Mouse (Mus musculus): ENCODE results near the gene Tie1. TPM values are rescaled to one million over a fixed set of nuclear protein-coding genes. Genes with fewer than 3 reads are reported as not detected.

Gene Tie1
- polyA plus RNA-seq, 1 experiment, result 245 TPM

DNA sequence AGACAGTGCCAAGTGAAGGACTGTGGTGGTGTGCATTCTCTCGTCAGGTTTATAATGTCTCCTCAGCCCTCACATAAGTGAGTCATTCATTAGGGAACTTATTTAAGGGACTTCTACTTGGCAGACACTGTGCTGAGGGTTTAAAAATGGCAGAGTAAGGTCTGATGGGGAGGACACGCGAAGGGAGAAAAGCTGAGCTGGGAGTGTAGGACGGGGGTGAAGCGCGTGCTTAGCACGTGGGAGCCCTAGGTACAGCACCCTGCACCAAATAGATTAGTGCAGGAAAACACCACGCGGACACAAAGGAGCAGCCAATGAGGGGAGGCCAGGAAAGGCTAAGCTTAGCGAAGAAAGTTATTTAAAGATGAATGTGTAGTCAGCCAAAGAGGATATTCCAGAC lies 44.8 kb downstream of the Tie1 start:
- no peak for DNase-seq
- no peak for TF ChIP-seq POLR2A (IDR thresholded peaks at IDR 0.05; ENCODE audit: borderline replicate concordance, extremely low read depth, low read depth, low read length)
- no peak for TF ChIP-seq CTCF (IDR thresholded peaks at IDR 0.05; ENCODE audit: insufficient read depth, low read length)
- 81% methylated on average over 10 of the region's 10 CpGs for WGBS
- no peaks in the 10 kb centered on the region for H3K4me1 ChIP-seq (ENCODE audit: control insufficient read depth, insufficient read depth, low read length)
- H3K4me3 ChIP-seq (replicated peaks; ENCODE audit: extremely low read depth, low read depth, low read length), result no peak overlapping the region

DNA sequence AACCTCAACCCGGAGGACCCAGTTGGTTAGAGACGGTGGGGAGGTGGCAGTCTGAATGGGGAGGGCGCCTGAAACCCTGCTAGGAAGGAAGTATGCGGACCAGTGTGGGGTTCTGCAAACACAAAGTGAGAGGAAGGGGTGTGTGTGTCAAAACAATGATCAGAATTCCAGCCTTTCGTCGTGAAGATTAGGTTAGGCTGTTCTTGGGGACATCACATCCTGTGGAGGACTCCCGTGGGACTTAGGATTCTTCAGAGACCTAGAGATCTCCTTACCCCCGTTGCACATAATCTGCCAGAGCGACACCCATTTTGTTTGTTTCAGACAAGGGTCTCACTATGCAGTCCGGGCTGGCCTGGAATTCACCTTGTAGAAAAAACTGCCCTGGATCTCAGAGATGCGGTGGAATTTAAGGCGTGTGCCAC lies 52.0 kb downstream of the Tie1 start:
- TF ChIP-seq POLR2A (IDR thresholded peaks at IDR 0.05; ENCODE audit: borderline replicate concordance, extremely low read depth, low read depth, low read length), result no peak
- TF ChIP-seq CTCF (IDR thresholded peaks at IDR 0.05; ENCODE audit: insufficient read depth, low read length), result no peak
- H3K4me3 ChIP-seq (replicated peaks; ENCODE audit: extremely low read depth, low read depth, low read length), result peak overlapping the region; percentile 39
- WGBS, result 8% methylated on average over 12 of the region's 12 CpGs
- H3K4me1 ChIP-seq (ENCODE audit: control insufficient read depth, insufficient read depth, low read length), result peaks cover 5% of the 10 kb centered on the region
- no peak for DNase-seq

- under 1% methylated on average over 67 of the region's 67 CpGs for whole genome bisulfite sequencing
- peak; percentile 80 for DNase-seq
- TF ChIP-seq CTCF (IDR thresholded peaks at IDR 0.05; ENCODE audit: insufficient read depth, low read length), result no peak
- TF ChIP-seq POLR2A (IDR thresholded peaks at IDR 0.05; ENCODE audit: borderline replicate concordance, extremely low read depth, low read depth, low read length), result peak; percentile 72; the same call in 1 of the 2 replicates
- H3K4me3 ChIP-seq (replicated peaks; ENCODE audit: extremely low read depth, low read depth, low read length), result peak within 1 kb of the TSS; percentile 67
- H3K4me1 ChIP-seq (ENCODE audit: control insufficient read depth, insufficient read depth, low read length), result peaks cover 5% of the 10 kb centered on the region
These were observed 52.8 kb downstream of the Tie1 start, which contains the start of gene Cdc20 for GRCm38 (mm10) chr4:118436820-118437603. Cdc20 (minus strand) TSS chr4:118437352.

GRCm38 (mm10) chr4:118432332-118432731 lies 57.5 kb downstream of the Tie1 start:
- peak overlapping the region; percentile 25 for H3K4me3 ChIP-seq (replicated peaks; ENCODE audit: extremely low read depth, low read depth, low read length)
- TF ChIP-seq CTCF (IDR thresholded peaks at IDR 0.05; ENCODE audit: insufficient read depth, low read length) (no peak), POLR2A (IDR thresholded peaks at IDR 0.05; ENCODE audit: borderline replicate concordance, extremely low read depth, low read depth, low read length) (no peak)
- DNase-seq, result no peak
- WGBS, result 58% methylated on average over 8 of the region's 8 CpGs
- peaks cover 19% of the 10 kb centered on the region for H3K4me1 ChIP-seq (ENCODE audit: control insufficient read depth, insufficient read depth, low read length)

DNA sequence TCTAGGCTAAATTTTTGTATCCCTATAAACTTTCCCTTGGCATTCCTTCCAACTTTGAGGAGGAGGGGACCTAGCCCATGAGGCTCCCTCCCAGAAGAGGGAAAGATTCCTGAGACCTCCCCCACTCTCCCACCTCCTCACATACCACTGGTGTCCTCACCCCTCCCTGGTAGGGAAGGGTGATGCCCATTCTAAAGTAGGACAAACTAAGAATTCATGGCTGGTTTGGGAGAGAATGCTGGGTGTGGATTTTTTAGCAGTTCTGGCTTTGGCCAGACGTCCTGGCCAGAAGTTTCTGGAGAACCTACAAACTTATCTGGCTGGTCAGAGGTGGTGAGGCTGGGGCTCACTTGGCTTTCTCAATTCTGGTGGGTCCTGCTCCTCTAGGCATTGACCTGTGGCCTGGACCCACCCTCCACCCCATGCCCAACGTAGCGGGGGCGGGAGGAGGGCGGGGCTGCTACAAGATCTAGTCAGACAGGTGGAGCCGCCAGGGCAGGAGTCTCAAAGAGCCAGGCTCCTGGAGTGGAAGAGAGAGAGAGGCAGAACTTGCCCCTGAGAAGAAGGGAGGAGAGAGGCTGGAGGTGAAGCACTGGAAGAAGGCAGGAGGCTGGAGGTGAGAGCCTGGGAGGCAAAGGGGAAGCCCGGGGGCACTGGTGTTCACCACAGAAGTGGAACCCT lies 60.5 kb downstream of the Tie1 start:
- Histone ChIP-seq H3K4me1 (ENCODE audit: control insufficient read depth, insufficient read depth, low read length) (peaks cover 26% of the 10 kb centered on the region), H3K4me3 (replicated peaks; ENCODE audit: extremely low read depth, low read depth, low read length) (peak overlapping the region; percentile 49)
- no peak for TF ChIP-seq CTCF (IDR thresholded peaks at IDR 0.05; ENCODE audit: insufficient read depth, low read length)
- peak; percentile 67; the same call in 1 of the 2 replicates for TF ChIP-seq POLR2A (IDR thresholded peaks at IDR 0.05; ENCODE audit: borderline replicate concordance, extremely low read depth, low read depth, low read length)
- 38% methylated on average over 7 of the region's 7 CpGs for WGBS
- DNase-seq, result peak; percentile 65

- peak overlapping the region; percentile 89 for H3K4me3 ChIP-seq (replicated peaks; ENCODE audit: extremely low read depth, low read depth, low read length)
- TF ChIP-seq POLR2A (IDR thresholded peaks at IDR 0.05; ENCODE audit: borderline replicate concordance, extremely low read depth, low read depth, low read length) (no peak; the same call in 1 of the 2 replicates), CTCF (IDR thresholded peaks at IDR 0.05; ENCODE audit: insufficient read depth, low read length) (no peak)
- DNase-seq, result peak; percentile 58
- peaks cover 26% of the 10 kb centered on the region for H3K4me1 ChIP-seq (ENCODE audit: control insufficient read depth, insufficient read depth, low read length)
- WGBS, result 14% methylated on average over 15 of the region's 15 CpGs
These were observed 61.2 kb downstream of the Tie1 start for GRCm38 (mm10) chr4:118428531-118429214.

GRCm38 (mm10) chr4:118427768-118428451 lies 62.0 kb downstream of the Tie1 start, which contains the start of gene Elovl1:
Elovl1 (plus strand) TSS chr4:118428093.
- DNase-seq, result peak; percentile 90
- TF ChIP-seq POLR2A (IDR thresholded peaks at IDR 0.05; ENCODE audit: borderline replicate concordance, extremely low read depth, low read depth, low read length), result peak; percentile 78; the same call in 1 of the 2 replicates
- TF ChIP-seq CTCF (IDR thresholded peaks at IDR 0.05; ENCODE audit: insufficient read depth, low read length), result peak; percentile 29; the same call in 1 of the 2 replicates
- peaks cover 26% of the 10 kb centered on the region for H3K4me1 ChIP-seq (ENCODE audit: control insufficient read depth, insufficient read depth, low read length)
- H3K4me3 ChIP-seq (replicated peaks; ENCODE audit: extremely low read depth, low read depth, low read length), result peak within 1 kb of the TSS; percentile 89
- WGBS, result 1% methylated on average over 31 of the region's 31 CpGs

DNA sequence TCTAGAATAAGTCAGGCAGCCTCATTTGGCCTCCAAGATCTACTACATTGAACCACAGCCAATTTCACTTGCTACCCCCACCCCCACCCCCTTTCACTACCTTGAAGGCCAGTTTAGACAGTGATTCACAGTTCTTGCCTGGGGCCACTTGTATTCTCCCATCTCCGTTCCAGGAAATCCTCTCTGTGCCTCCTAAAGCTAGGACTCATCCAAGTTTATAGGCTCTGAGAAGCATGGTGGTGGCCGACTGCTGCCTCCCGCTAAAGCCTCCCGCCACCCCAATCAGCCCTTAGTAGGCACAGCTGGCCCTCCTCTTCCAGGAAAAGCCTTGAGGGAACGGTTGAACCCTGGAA lies 62.5 kb downstream of the Tie1 start:
- WGBS, result 2% methylated on average over 5 of the region's 5 CpGs

More for the DNA sequence above, 62.5 kb downstream of the Tie1 start:
- DNase-seq, result no peak
- H3K4me3 ChIP-seq (replicated peaks; ENCODE audit: extremely low read depth, low read depth, low read length), result peak overlapping the region; percentile 63
- H3K4me1 ChIP-seq (ENCODE audit: control insufficient read depth, insufficient read depth, low read length), result peaks cover 26% of the 10 kb centered on the region
- TF ChIP-seq CTCF (IDR thresholded peaks at IDR 0.05; ENCODE audit: insufficient read depth, low read length), result no peak
- no peak for TF ChIP-seq POLR2A (IDR thresholded peaks at IDR 0.05; ENCODE audit: borderline replicate concordance, extremely low read depth, low read depth, low read length)
